Mouse (Mus musculus): Measurements from ENCODE around the gene Dpp9.

Dpp9 gene

DNA sequence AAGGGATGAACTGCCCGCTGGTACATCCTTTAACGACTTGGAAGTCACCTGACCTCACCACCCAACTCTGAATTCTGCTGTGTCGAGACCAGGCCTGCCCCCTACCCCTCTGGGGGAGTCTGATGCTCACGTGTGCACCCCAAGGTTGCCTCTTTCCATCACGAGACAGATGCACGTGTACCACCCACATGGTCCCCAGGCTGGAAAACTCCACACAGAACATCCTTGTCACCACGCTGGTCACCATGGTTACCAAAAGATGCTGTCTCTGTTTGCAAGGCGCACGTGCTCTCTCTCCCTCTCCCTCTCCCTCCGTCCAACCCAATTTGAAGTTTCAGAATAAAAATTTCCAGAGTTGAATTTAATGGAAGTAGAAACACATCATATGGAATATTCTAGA, 11.2 kb upstream of the Dpp9 start:
- DNase-seq (ENCODE audit: low spot score) = no peak

DNA sequence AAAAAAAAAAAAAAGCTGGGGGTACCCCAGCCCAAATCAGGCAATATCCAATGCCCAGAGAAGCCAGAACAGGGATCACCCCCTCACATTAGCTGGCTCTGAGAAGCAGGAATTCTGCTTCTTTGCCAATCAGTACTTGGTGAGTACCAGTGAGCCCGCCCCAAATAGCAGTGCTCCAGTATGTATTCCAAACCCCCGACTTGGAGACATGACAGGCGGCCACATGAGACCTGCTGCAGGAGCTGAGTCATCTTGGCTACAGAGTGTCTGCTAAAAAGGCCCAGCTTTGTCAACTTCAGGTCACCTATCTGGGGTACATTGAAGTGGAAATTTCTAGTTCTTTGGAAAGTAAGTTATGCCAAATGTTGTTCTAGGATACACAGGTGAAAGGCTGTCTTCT, 7.9 kb upstream of the Dpp9 start:
- no peak for DNase-seq (ENCODE audit: low spot score)

DNA sequence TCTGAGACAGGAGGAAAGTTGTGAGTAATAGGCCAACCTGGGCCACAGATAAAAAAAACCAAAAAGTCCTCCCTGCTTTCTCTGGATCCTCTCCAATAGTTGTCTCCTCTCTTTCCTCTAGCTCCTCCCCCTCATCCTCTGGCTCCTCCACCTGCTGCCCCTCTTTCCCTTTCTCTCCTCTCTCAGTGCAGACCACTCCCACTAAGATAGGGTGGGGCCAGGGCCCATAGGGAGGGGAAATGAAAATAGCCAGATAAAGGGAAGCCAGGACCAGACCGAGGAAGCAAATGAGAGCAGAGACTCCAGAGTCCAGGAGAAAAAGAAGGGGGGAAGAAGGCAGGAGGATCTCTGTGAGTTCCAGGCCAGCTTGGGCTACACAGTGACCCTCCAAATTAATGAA, 6.2 kb upstream of the Dpp9 start:
- no peak for DNase-seq (ENCODE audit: low spot score)

DNA sequence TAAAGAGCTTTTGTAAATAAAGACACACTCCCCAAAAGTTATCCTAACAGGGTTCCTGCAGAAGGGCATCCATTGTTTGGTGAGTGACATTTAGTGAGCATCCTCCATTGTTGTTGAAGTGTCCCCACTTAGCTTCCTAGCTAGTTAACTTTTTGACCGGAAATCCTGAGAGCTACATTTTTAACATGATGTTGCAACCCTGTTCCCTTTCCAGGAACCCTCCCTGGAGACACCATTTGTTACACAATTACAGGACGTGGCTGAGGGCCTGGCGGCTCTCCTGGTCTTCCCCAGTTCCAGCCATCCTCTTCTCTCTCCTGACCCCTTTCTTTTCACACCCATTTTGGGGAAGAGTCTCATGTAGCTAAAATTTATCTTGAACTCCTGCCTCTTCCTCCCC, 1.1 kb upstream of the Dpp9 start:
- no peak for DNase-seq (ENCODE audit: low spot score)

DNA sequence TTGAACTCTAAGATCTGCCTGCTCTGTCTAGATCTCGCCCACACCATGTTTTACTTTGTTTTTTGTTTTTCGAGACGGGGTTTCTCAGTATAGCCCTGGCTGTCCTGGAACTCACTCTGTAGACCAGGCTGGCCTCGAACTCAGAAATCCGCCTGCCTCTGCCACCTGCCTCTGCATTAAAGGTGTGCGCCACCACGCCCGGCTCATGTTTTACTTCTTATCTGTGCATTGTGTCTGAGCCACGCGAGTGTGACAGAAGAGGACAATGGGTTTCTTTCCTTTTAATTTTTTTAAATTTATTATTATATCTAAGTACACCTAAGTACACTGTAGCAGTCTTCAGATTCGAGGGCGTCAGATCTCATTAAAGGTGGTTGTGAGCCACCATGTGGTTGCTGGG, 546 bp upstream of the Dpp9 start:
- DNase-seq (ENCODE audit: low spot score) = no peak

- DNase-seq (ENCODE audit: low spot score) = no peak
Observed at GRCm38 (mm10) chr17:56217670-56218069, 1.0 kb downstream of the Dpp9 start.

DNA sequence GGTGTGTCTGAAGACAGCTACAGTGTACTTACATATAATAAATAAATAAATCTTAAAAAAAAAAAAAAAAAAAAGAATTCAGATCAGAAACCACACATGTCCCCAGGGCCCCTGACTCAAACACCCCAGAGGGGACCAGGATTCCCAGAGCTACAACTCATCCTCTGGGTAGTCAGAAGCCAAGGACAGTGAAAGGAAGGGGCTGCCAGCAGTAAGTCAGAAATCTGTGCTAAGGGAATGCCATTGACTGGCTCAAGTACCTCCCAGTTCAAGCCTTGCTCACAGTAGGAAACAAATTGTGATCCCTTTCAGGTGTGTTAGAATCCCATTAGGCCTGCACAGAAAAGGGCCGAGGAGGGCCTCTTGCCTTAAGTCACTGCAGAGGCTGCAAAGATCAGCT, 4.5 kb downstream of the Dpp9 start:
- DNase-seq (ENCODE audit: low spot score) = no peak

DNA sequence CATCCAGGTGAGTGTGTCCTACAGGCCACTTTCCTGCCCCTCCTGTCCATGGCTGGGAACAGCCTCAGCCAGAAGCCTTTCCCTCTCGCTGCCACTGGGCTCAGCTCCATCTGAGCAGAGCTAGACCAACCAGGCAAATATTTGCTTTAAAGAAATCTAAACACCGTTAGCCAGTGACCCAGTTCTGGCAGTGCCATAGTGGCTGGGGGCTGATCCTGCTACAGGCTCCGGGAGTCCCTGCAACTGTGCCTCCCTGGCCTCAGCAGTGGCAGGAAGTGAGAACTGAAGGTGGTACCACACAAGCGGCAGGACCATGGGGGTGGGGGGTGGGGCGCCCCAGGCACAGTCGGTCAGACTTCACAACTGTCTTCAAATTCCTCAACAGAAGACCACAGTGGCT, 6.0 kb downstream of the Dpp9 start:
- no peak for DNase-seq (ENCODE audit: low spot score)

GRCm38 (mm10) chr17:56211090-56211489, 7.6 kb downstream of the Dpp9 start:
- DNase-seq (ENCODE audit: low spot score) = no peak

DNA sequence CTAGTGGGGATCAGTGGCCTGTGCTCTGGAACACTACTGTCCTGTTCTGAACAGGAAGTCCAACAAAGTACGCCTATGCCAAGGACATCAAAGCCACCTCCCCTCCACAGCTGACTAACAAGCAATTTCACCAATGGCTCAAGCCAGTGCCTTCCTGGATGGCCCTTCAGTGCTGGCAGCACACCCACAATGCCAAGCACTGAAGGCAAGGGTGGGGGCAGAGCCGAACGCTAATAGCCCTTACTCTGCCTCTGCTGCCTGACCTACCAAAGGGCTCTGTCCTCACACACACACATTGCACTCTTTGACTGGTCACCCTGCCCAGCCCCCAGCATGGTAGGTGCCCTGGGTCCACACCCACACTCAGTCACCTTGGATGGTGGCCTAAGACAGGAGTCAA, 9.9 kb downstream of the Dpp9 start:
- DNase-seq (ENCODE audit: low spot score) = no peak

GRCm38 (mm10) chr17:56207963-56208530, 10.7 kb downstream of the Dpp9 start:
- DNase-seq (ENCODE audit: low spot score) = no peak

- DNase-seq (ENCODE audit: low spot score) = no peak
Observed at GRCm38 (mm10) chr17:56206986-56207674, 11.6 kb downstream of the Dpp9 start.

DNA sequence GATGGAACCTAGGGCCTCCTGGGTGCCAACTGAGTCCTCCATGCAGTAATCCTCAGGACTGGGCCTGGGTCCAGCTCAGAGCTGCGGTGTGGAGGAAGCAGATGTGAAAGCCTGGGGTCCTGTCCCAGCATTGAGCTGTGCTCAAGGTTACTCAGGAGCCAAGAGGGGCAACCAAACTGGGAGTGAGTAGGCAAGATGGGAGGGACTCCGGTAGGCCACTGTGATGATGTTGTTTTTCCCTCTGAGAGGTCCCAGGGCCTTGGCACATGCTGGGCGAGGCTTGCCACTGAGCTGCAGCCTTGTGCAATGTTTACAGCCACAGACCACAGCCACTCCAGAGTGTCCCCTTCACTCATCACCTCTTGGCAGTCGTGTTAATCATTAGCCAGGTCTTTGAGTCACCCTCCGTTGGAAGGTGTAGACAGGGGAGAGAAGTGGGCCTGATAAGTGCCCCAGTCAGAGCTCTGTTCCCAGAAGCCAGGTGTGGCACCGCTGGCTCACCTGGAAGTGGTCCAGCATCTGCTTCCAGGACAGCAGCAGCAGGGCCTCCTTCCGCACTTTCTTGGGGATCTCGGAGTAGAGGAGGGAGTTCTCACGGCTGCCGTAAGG, 12.3 kb downstream of the Dpp9 start:
- DNase-seq (ENCODE audit: low spot score) = no peak

DNA sequence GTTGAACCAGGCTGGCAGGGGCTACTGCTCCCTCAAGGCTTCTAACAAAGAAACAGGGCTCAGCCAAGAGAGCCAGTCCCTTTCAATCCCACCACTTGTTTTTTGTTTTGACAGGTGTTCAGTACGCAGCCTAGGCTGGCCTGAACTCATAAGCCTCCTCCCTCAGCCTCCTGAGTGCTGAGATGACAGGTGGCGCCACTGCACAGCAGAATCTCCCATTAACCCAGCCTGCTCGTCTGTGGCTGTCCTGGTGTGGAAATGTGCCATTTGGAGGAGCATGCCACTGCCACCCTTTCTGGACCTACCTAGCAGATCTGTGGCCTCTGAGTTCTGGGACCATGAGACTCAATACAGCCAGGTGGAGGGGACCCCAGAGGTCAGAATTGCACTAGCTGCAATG, 15.0 kb downstream of the Dpp9 start:
- DNase-seq (ENCODE audit: low spot score) = no peak

GRCm38 (mm10) chr17:56202476-56202875, 16.2 kb downstream of the Dpp9 start:
- DNase-seq (ENCODE audit: low spot score) = no peak

GRCm38 (mm10) chr17:56201642-56202041, 17.1 kb downstream of the Dpp9 start:
- no peak for DNase-seq (ENCODE audit: low spot score)

DNA sequence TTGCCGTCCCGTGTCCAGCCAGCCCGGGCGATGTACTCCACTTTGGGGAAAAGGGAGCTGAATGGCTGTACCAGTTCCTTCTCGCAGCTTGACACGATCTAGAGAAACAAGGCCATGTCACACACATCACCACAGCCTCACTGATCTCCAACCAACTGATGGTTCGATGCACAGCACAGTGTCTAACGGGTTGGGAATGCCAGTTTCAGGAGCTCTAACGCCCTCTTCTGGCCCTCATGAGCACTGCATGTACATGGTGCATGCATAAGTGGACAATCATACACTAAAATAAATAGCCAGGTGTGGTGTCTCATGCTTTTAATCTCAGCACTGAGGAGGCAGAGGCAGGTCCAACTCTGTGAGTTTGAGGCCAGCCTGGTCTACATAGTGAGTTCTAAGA, 18.1 kb downstream of the Dpp9 start:
- DNase-seq (ENCODE audit: low spot score) = no peak

GRCm38 (mm10) chr17:56196860-56197259, 21.8 kb downstream of the Dpp9 start:
- no peak for DNase-seq (ENCODE audit: low spot score)

DNA sequence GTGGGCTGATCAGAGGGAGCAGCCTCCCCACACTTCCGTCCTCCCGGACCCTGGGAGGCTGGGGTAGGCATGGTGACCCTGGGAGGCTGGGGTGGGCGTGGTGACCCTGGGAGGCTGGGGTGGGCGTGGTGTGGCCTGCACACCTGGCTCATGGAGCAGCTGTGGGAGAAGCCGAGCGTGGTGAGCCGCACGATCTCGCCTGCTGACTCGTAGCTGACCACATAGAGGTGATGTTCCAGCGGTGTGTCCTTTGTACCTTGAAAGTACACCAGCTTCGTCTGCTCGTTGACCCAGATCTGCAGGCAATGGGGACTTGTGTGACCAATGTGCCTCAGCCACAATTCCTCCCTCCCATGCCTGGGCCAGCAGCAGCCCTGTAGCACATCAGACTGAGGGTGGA, 23.9 kb downstream of the Dpp9 start:
- no peak for DNase-seq (ENCODE audit: low spot score)

DNA sequence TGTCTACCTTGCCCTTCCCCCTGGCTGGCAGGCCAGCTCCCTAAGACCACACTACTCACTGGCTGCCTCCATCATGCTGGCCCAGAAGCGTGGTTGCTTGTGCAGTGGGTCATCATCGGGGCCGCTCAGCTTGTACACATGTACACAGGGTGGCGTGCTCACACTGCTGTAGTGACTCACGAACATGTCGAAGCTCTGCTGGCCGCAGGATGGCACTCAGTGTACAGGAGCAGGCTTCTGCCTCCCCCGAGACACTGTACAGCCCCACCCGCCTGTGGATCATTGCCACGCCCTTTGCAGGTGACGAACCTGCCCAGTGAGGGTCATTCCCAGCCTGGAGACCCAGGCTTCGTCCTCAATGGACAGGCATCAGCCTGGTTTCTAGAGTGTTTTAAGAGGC, 24.3 kb downstream of the Dpp9 start:
- no peak for DNase-seq (ENCODE audit: low spot score)

DNA sequence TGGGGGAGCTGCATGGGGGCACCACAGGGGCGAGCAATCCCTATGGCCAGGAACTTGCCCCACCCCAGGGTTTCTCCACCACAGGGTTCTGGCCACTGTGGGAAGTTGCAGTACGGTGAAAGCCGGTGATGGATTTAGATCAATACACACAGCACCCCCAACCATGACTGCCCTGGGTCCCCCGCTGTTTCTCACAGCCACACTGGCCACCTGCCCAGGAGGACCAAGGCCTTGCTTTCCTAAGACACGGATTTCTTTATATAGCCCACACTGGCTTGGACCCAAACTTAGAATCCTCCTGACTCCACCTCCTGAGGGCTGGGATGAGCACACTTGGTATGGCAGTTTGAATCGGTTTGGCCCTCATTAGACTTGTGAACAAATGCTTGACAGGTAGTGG, 27.4 kb downstream of the Dpp9 start:
- DNase-seq (ENCODE audit: low spot score) = no peak

- no peak for DNase-seq (ENCODE audit: low spot score)
Observed at GRCm38 (mm10) chr17:56185281-56186141, 33.2 kb downstream of the Dpp9 start.

DNA sequence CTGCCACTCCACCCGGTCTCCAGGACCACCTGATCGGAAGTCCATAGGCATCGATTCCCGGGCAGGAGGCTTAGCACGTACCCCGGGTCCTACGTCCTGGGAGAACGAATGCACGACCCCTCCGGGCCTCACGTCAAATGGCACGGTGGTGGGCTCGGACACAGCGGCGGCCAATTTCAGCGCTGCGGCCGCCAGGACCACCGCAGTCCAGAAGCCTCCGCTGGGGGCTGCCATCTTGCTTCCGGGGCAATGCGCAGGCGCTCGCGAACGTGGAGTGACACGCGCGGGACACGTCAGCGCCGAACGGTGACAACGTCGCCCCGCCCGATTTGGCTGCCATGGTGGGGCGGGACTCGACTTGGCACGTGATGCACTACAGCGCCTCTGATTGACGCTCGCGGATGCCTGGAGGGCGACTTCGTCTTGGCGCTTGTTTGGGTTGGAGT, 35.0 kb downstream of the Dpp9 start, which contains the start of gene Mydgf:
Gene Mydgf (minus strand): TSS at position 263 of the 446 bp plus-strand sequence.
- DNase-seq (ENCODE audit: low spot score) = peak; percentile 96
